ENCODE assay signal across 1 mouse cellular context in genomic region chr7:127681888-127682553, GRCm38 (mm10).
A peak's percentile ranks its signal among the peaks of the same experiment; 100 is the strongest.
TF ChIP-seq lines count a peak whose summit lies in the region.

No protein-coding gene starts in this region.

TF ChIP-seq in MEL, 35 proteins besides CTCF, POLR2A, EP300 and RAD21:
- TF ChIP-seq TCF12 (IDR thresholded peaks at IDR 0.05; ENCODE audit: low read depth, low read length) (0 out of 2 replicates have a peak, but pooled peaks have one; percentile 13), ELF1 (IDR thresholded peaks at IDR 0.05; ENCODE audit: low read depth, low read length) (no peak), ZNF384 (IDR thresholded peaks at IDR 0.05; ENCODE audit: low read depth, low read length) (no peak), TAL1 (IDR thresholded peaks at IDR 0.05; ENCODE audit: low read length) (peak; percentile 44; the same call in 1 of the 2 replicates), GATA1 (IDR thresholded peaks at IDR 0.05; ENCODE audit: low read depth, low read length) (peak; percentile 57)
TF ChIP-seq in MEL: peak in this region for 3.
